Mouse (Mus musculus) forebrain, postnatal 0 days (tissue): ENCODE measurements around the gene Gm10912. TPM values are rescaled to one million over a fixed set of nuclear protein-coding genes. Genes with fewer than 3 reads are reported as not detected.
"Not testable (repeated sequence)": the region's sequence is repeated elsewhere in the genome, so short reads cannot be mapped to it uniquely, and the experiment has no call there.

ENCODE experiments used
- ATAC-seq: fragments of 200-750 bp; cut with Nextera tagmentation; 2 replicates; pipeline ENCODE4 v1.8.0; 2017; ENCODE audit warnings: mild to moderate bottlenecking, moderate library complexity
- DNase-seq: peaks from one replicate; pipeline ENCODE4 v3.0.0-alpha.2; 2015
- H3K27ac ChIP-seq: fragments of 300-500 bp; sonication (generic); 2 replicates; pipeline ENCODE4 v1.5.1; 2014; ENCODE audit warnings: low read depth, mild to moderate bottlenecking, antibody characterized with exemption, low read length, moderate library complexity, mixed read lengths
- H3K27me3 ChIP-seq: fragments of 300-500 bp; sonication (generic); 2 replicates; pipeline ENCODE4 v1.6.1; 2014; ENCODE audit warnings: mild to moderate bottlenecking, low read length, mixed read lengths; ENCODE audit not compliant: insufficient read depth
- H3K36me3 ChIP-seq: fragments of 300-500 bp; sonication (generic); 2 replicates; pipeline ENCODE4 v1.6.1; 2014; ENCODE audit warnings: mild to moderate bottlenecking, moderate library complexity; ENCODE audit not compliant: insufficient read depth
- H3K4me1 ChIP-seq: fragments of 300-500 bp; sonication (generic); 2 replicates; pipeline ENCODE4 v1.6.1; 2014; ENCODE audit warnings: antibody characterized with exemption; ENCODE audit not compliant: insufficient read depth
- H3K4me2 ChIP-seq: fragments of 300-500 bp; sonication (generic); 2 replicates; pipeline ENCODE4 v1.6.1; 2014; ENCODE audit warnings: low read depth, mild to moderate bottlenecking, moderate library complexity
- H3K4me3 ChIP-seq: fragments of 300-500 bp; sonication (generic); 2 replicates; pipeline ENCODE4 v1.5.1; 2014; ENCODE audit warnings: low read depth, low read length, mixed read lengths
- H3K9ac ChIP-seq: fragments of 300-500 bp; sonication (generic); 2 replicates; pipeline ENCODE4 v1.6.1; 2014; ENCODE audit warnings: mild to moderate bottlenecking
- H3K9me3 ChIP-seq: fragments of 300-500 bp; sonication (generic); 2 replicates; pipeline ENCODE4 v1.6.1; 2016; ENCODE audit warnings: low read length
- CTCF ChIP-seq: sonication (generic); IDR thresholded peaks from 2 replicates; pipeline ENCODE4 v1.5.1; 2016; ENCODE audit warnings: antibody characterized with exemption, control low read depth, low read depth
- WGBS: fragments of 180-500 bp; shearing (Covaris S2); extraction: QIAGEN DNeasy Blood & Tissue Kit; methylation state at CpG from one replicate; pipeline ENCODE4 v1.1.7; 2014; 5-methylcytosine and 5-hydroxymethylcytosine counted together
- polyA plus RNA-seq: library from polyadenylated mRNA; unstranded; fragments of >200 nt; fragmentation: Nextera tagmentation; extraction: Ambion mirVana; gene quantifications from 2 replicates; pipeline ENCODE4 v1.2.1, GENCODE M21; 2015
- total RNA-seq: library from RNA; depleted of rRNA; stranded (reverse); fragments of >200 nt; gene quantifications from 2 replicates; pipeline ENCODE4 v1.2.3, GENCODE M21; 2014

Gene Gm10912
- total and polyA plus RNA-seq, 2 experiments from 2014 or later: not detected

DNA sequence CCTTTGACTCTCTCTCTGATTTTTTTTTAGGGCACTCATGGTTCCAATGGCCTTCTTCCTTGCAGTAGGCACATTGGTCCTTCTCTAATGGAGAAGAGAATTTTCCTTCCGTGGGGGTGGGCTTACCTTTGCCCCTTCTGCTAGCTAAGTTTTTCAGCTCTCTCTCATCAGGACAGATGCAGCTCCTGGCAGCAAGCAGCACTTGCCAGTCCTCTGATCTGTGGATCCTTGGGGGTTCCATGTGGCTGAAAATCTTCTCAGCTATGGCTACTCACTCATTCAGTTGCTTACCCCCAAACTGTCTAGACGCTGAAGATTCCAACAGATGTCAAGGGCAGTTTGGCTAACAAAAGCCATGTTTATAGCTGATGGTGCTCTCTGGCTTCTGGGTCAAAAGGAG lies 27.7 kb downstream of the Gm10912 start:
- Histone ChIP-seq H3K36me3 (no peaks in the 10 kb centered on the region), H3K4me3 (no peak overlapping the region), H3K4me1 (no peaks in the 10 kb centered on the region), H3K27ac (no peak overlapping the region), H3K9ac (no peak overlapping the region), H3K9me3 (no peaks in the 10 kb centered on the region), H3K4me2 (no peak overlapping the region), H3K27me3 (no peaks in the 10 kb centered on the region)
- DNase-seq (no peak), ATAC-seq (no peak)
- no peak for TF ChIP-seq CTCF
- 78% methylated on average over 2 of the region's 2 CpGs for WGBS

DNA sequence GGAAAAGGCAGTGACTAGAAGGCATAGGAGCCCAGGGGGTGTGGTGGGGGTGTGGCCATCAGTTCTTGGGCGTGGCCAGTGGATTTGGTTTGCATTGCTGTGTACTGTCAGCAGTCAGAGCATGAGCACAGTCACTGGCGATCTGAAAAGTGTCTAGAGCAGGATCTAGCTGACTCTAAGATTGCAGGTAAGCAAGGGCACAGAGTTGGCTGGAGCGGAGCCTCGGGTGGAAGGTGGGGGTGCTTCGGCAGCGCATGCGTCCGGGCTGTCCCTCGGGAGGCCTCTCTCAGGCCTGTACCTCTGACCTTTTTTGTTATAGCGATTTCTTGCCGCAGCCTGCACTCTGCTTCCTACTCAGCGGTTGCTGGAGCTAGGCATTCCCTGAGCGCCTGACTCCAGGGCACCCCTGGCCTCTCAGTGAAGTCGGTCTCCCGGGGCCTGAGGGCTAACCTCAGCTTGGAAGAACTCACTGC lies 30.2 kb downstream of the Gm10912 start, which contains the start of gene Cd59a:
TSS of gene Cd59a (plus strand) at position 61 of the 473 bp plus-strand sequence.
- peak within 1 kb of the TSS; percentile 42; the same call in 1 of the 2 replicates for H3K9ac ChIP-seq
- no peak for TF ChIP-seq CTCF
- ATAC-seq (peak; percentile 93), DNase-seq (peak; percentile 50)
- H3K4me2 ChIP-seq: peak within 1 kb of the TSS; percentile 48
- peak within 1 kb of the TSS; percentile 6; the same call in 1 of the 2 replicates for H3K27ac ChIP-seq
- WGBS: 6% methylated on average over 15 of the region's 15 CpGs
- H3K27me3 ChIP-seq: no peaks in the 10 kb centered on the region
- no peaks in the 10 kb centered on the region for H3K9me3 ChIP-seq
- peak within 1 kb of the TSS; percentile 24 for H3K4me3 ChIP-seq
- no peaks in the 10 kb centered on the region for H3K4me1 ChIP-seq
- no peaks in the 10 kb centered on the region for H3K36me3 ChIP-seq

DNA sequence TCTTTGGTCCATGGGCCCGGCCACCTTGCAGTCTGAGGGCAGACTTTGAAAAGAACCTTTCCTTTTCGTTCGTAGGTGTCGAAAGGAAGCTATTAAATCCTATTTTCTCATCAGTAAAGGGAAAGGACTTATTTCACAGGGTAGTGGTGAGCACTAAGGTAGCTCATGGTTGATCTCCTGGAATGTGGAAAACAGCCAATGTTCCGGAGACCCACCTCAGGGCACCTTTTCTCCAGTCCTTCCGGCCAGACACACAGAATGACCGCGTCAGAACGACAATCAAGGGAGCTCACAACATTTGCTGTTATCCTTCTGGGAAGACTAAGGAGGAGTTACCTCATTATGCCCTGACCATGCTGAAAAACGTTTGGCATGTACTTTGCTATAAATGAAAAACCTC lies 30.6 kb downstream of the Gm10912 start:
- TF ChIP-seq CTCF: no peak
- Histone ChIP-seq H3K9ac (peak overlapping the region; percentile 42; the same call in 1 of the 2 replicates), H3K4me3 (peak overlapping the region; percentile 24), H3K36me3 (no peaks in the 10 kb centered on the region), H3K27me3 (no peaks in the 10 kb centered on the region), H3K4me2 (peak overlapping the region; percentile 48), H3K9me3 (no peaks in the 10 kb centered on the region), H3K4me1 (no peaks in the 10 kb centered on the region), H3K27ac (peak overlapping the region; percentile 6; the same call in 1 of the 2 replicates)
- ATAC-seq (peak; percentile 18; the same call in 1 of the 2 replicates), DNase-seq (no peak)
- 41% methylated on average over 10 of the region's 10 CpGs for WGBS

DNA sequence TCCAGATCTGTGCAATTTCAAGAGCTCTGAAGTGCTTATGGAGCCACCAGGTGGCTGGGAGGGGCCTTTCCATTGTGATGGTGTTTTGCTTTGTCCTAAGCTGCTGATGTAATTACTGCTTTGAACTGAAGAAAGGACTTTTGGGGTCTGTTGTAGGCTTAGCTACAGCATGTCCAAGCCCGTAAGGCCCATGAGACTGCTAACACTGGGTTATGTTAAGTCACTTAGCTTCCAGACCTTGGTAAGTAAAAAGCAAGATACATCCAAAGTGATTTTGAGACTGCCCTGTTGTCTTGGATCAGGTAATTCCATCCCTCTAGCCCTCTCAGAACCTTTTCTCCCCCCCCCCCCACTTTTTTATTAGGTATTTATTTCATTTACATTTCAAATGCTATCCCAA lies 31.2 kb downstream of the Gm10912 start:
- WGBS: 59% methylated on average over 1 of the region's 1 CpGs
- not testable (repeated sequence) for H3K36me3 ChIP-seq, H3K27me3 ChIP-seq, H3K9me3 ChIP-seq, H3K4me2 ChIP-seq, H3K9ac ChIP-seq, H3K27ac ChIP-seq, H3K4me1 ChIP-seq, H3K4me3 ChIP-seq, ATAC-seq, DNase-seq

DNA sequence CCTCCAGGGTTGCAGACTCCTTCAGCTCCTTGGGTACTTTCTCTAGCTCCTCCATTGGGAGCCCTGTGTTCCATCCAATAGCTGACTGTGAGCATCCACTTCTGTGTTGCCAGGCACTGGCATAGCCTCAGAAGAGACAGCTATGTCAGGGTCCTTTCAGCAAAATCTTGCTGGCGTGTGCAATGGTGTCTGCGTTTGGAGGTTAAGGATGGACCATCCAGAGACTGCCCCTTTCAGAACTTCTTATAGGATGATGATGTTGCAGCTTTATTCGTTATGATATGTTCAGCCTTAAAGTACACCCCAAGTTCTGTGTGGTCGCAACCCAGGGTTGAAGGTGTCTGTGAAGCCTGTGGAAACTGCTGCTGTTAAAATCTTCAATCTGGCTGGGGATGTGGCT lies 31.8 kb downstream of the Gm10912 start:
- H3K4me2 ChIP-seq, H3K9me3 ChIP-seq, H3K27me3 ChIP-seq, H3K9ac ChIP-seq, H3K36me3 ChIP-seq, H3K4me3 ChIP-seq, ATAC-seq, H3K4me1 ChIP-seq, H3K27ac ChIP-seq, DNase-seq: not testable (repeated sequence)
- 95% methylated on average over 4 of the region's 4 CpGs for WGBS

DNA sequence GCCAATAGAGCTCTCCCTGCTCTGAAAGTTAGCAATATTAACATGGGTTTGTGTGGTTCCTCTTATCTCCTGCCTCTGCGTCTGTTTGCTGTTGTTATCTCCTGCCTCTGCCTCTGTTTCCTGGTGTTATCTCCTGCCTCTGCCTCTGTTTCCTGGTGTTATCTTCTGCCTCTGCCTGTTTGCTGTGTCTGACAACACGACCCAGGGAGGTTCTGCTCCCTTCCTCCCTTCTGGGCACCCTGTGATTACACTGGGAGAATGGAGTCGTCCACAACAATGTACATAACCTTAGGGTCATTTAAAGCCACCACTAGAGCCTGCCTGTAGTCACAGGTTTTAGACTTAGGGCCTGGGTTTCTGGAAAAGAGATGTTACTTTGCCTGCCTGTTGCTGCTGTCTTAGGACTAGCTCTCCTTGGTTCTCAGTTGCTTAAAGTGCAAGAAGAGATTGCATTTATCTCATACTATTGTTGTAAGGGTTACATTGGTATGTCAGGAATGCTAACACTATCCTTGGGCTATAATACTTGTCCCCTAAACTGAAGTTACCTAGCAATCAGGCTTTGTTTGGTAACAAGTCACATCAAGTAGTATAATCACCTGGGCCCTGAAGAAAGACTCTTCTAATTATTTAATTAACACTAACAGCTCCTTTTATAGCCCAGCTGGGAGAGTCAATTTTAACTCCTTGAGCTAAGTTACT lies 33.1 kb downstream of the Gm10912 start:
- no peak overlapping the region for H3K27ac ChIP-seq
- no peak overlapping the region for H3K9ac ChIP-seq
- no peak for TF ChIP-seq CTCF
- H3K4me2 ChIP-seq: no peak overlapping the region
- 47% methylated on average over 3 of the region's 3 CpGs for WGBS
- no peaks in the 10 kb centered on the region for H3K36me3 ChIP-seq
- H3K4me1 ChIP-seq: no peaks in the 10 kb centered on the region
- DNase-seq (no peak), ATAC-seq (no peak)
- no peaks in the 10 kb centered on the region for H3K27me3 ChIP-seq
- no peak overlapping the region for H3K4me3 ChIP-seq
- no peaks in the 10 kb centered on the region for H3K9me3 ChIP-seq

DNA sequence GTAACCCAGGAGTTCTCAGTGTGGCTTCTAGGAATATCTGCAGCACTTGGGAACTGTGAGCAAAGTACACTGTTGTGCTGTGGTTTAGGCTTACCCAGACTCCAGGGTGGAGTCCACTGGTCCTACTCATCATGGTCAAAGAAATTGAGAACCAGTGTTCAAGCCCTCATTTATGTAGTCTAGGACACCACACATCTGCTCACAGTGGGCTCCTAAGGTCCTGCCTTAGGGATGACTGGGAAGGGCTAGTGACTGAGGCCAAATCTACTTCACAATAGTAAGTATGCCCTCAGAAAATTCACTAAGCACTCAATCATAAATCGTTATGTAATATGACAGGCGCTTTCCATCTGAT lies 33.6 kb downstream of the Gm10912 start:
- 97% methylated on average over 2 of the region's 2 CpGs for WGBS
- no peak for TF ChIP-seq CTCF
- Histone ChIP-seq H3K4me1 (no peaks in the 10 kb centered on the region), H3K4me2 (no peak overlapping the region), H3K9ac (no peak overlapping the region), H3K4me3 (no peak overlapping the region), H3K36me3 (no peaks in the 10 kb centered on the region), H3K9me3 (no peaks in the 10 kb centered on the region), H3K27me3 (no peaks in the 10 kb centered on the region), H3K27ac (no peak overlapping the region)
- DNase-seq (no peak), ATAC-seq (no peak)
